Mouse (Mus musculus): ENCODE results near the gene Stat1. TPM values are rescaled to one million over a fixed set of nuclear protein-coding genes. Genes with fewer than 3 reads are reported as not detected.

Gene Stat1
- polyA plus RNA-seq, 1 experiment from 2014 or later: 25.1 TPM

- 0 out of 2 replicates have a peak overlapping the region, but pooled peaks have one; percentile 28 for H3K27ac ChIP-seq
- peaks cover 4% of the 10 kb centered on the region; the same call in 1 of the 2 replicates for H3K36me3 ChIP-seq
- H3K4me3 ChIP-seq (replicated peaks): no peak overlapping the region
- peaks cover 10% of the 10 kb centered on the region; the same call in 1 of the 2 replicates for H3K4me1 ChIP-seq
- H3K27me3 ChIP-seq (replicated peaks): no peaks in the 10 kb centered on the region
- H3K9ac ChIP-seq: no peak overlapping the region
- H3K4me2 ChIP-seq: no peak overlapping the region
- no peaks in the 10 kb centered on the region for H3K9me3 ChIP-seq
- WGBS: 24% methylated on average over 11 of the region's 11 CpGs
- peak; percentile 61; the same call in 1 of the 2 replicates for ATAC-seq (ENCODE audit: insufficient read depth, low FRiP score, low read depth)
Observed at GRCm38 (mm10) chr1:52150676-52151075, 31.4 kb downstream of the Stat1 start.

GRCm38 (mm10) chr1:52151166-52151565 is 31.9 kb downstream of the Stat1 start:
- H3K4me1 ChIP-seq: peaks cover 10% of the 10 kb centered on the region; the same call in 1 of the 2 replicates
- no peaks in the 10 kb centered on the region for H3K27me3 ChIP-seq (replicated peaks)
- H3K36me3 ChIP-seq: peaks cover 4% of the 10 kb centered on the region; the same call in 1 of the 2 replicates
- H3K4me3 ChIP-seq (replicated peaks): no peak overlapping the region
- H3K27ac ChIP-seq: 0 out of 2 replicates have a peak overlapping the region, but pooled peaks have one; percentile 28
- WGBS: 94% methylated on average over 5 of the region's 5 CpGs
- no peak overlapping the region for H3K9ac ChIP-seq
- no peaks in the 10 kb centered on the region for H3K9me3 ChIP-seq
- no peak overlapping the region for H3K4me2 ChIP-seq
- no peak for ATAC-seq (ENCODE audit: insufficient read depth, low FRiP score, low read depth)

DNA sequence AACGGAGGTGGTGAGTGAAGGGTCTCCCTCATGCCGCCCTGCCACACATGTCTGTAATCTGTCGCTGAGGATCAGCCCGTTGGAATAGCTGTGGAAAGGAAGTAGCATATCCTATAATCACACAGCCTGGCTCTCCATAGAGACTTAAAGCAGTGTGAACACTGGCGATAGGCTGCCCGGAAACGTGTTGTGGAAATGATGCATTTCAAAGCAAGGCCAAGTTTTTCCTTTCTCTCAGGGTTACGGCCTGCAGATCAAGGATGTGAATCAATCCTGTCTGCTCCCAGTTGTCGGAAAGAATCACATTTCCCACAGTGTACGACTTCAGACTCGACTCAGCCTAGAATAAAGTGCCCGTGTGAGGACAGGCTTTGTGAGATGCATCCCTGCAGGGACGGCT is 33.1 kb downstream of the Stat1 start:
- H3K9me3 ChIP-seq: no peaks in the 10 kb centered on the region
- 74% methylated on average over 13 of the region's 13 CpGs for WGBS
- no peak for ATAC-seq (ENCODE audit: insufficient read depth, low FRiP score, low read depth)
- no peak overlapping the region for H3K27ac ChIP-seq
- H3K4me3 ChIP-seq (replicated peaks): no peak overlapping the region
- peaks cover 10% of the 10 kb centered on the region; the same call in 1 of the 2 replicates for H3K4me1 ChIP-seq
- H3K36me3 ChIP-seq: peaks cover 4% of the 10 kb centered on the region; the same call in 1 of the 2 replicates
- no peaks in the 10 kb centered on the region for H3K27me3 ChIP-seq (replicated peaks)
- no peak overlapping the region for H3K9ac ChIP-seq
- H3K4me2 ChIP-seq: no peak overlapping the region

DNA sequence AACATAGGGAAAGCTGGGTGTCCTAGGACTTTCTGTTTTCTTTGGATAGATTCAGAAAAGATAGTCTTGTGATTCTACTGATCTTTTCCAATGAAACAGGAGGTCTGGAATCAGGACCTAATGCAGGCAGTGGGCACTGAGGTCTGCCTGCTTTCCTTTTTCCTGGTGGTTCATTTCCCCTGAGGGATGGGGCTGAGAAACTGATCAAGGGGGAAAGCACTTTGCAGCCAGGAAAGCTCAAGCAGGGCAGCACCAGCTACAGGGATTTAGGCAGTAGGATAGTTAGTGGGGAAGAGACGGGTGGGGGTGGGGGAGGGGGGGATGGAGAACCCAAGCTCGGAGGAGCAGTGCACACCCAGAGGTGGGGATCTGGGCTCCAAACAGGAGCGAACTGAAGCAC is 33.7 kb downstream of the Stat1 start:
- Histone ChIP-seq H3K27ac (no peak overlapping the region), H3K4me2 (no peak overlapping the region), H3K9me3 (no peaks in the 10 kb centered on the region), H3K4me1 (peaks cover 10% of the 10 kb centered on the region; the same call in 1 of the 2 replicates), H3K4me3 (replicated peaks) (no peak overlapping the region), H3K36me3 (peaks cover 4% of the 10 kb centered on the region; the same call in 1 of the 2 replicates), H3K9ac (no peak overlapping the region), H3K27me3 (replicated peaks) (no peaks in the 10 kb centered on the region)
- 46% methylated on average over 3 of the region's 3 CpGs for WGBS
- no peak for ATAC-seq (ENCODE audit: insufficient read depth, low FRiP score, low read depth)

DNA sequence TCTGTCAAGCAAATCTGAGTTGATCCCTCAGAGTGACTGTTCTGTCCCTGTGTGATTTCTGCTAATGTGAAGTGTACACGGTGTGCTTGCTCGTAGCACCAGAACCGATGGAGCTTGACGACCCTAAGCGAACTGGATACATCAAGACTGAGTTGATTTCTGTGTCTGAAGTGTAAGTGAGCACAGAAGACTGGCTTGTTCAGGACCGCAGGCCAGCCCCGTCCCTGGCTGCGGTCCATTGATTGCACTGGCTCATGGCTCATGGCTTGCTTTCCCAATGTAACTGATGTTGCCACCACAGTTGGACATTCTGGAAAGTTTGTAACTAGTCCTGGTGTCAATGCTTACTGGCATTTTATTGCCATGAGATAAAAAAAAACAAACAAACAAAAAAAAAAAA is 35.6 kb downstream of the Stat1 start:
- Histone ChIP-seq H3K9me3 (no peaks in the 10 kb centered on the region), H3K4me3 (replicated peaks) (no peak overlapping the region), H3K27ac (no peak overlapping the region), H3K27me3 (replicated peaks) (no peaks in the 10 kb centered on the region), H3K4me2 (no peak overlapping the region), H3K36me3 (peaks cover 4% of the 10 kb centered on the region; the same call in 1 of the 2 replicates), H3K4me1 (peaks cover 5% of the 10 kb centered on the region; the same call in 1 of the 2 replicates), H3K9ac (no peak overlapping the region)
- ATAC-seq (ENCODE audit: insufficient read depth, low FRiP score, low read depth): no peak
- WGBS: 93% methylated on average over 8 of the region's 8 CpGs

GRCm38 (mm10) chr1:52156351-52156750 is 37.1 kb downstream of the Stat1 start:
- Histone ChIP-seq H3K4me3 (replicated peaks) (no peak overlapping the region), H3K27ac (no peak overlapping the region), H3K9me3 (no peaks in the 10 kb centered on the region), H3K36me3 (no peaks in the 10 kb centered on the region; the same call in 1 of the 2 replicates), H3K4me2 (no peak overlapping the region), H3K4me1 (no peaks in the 10 kb centered on the region), H3K27me3 (replicated peaks) (no peaks in the 10 kb centered on the region), H3K9ac (no peak overlapping the region)
- 79% methylated on average over 10 of the region's 10 CpGs for WGBS
- no peak for ATAC-seq (ENCODE audit: insufficient read depth, low FRiP score, low read depth)

- H3K9ac ChIP-seq: no peak overlapping the region
- no peak overlapping the region for H3K4me3 ChIP-seq (replicated peaks)
- WGBS: 92% methylated on average over 2 of the region's 2 CpGs
- H3K36me3 ChIP-seq: no peaks in the 10 kb centered on the region
- no peak for ATAC-seq (ENCODE audit: insufficient read depth, low FRiP score, low read depth)
- H3K9me3 ChIP-seq: no peaks in the 10 kb centered on the region
- no peak overlapping the region for H3K4me2 ChIP-seq
- H3K27me3 ChIP-seq (replicated peaks): no peaks in the 10 kb centered on the region
- H3K27ac ChIP-seq: no peak overlapping the region
- H3K4me1 ChIP-seq: no peaks in the 10 kb centered on the region
Observed at GRCm38 (mm10) chr1:52158040-52158439, 38.8 kb downstream of the Stat1 start.

GRCm38 (mm10) chr1:52158490-52159381 is 39.5 kb downstream of the Stat1 start:
- no peaks in the 10 kb centered on the region for H3K9me3 ChIP-seq
- no peaks in the 10 kb centered on the region for H3K27me3 ChIP-seq (replicated peaks)
- no peak overlapping the region for H3K9ac ChIP-seq
- H3K27ac ChIP-seq: no peak overlapping the region
- no peak for ATAC-seq (ENCODE audit: insufficient read depth, low FRiP score, low read depth)
- H3K4me3 ChIP-seq (replicated peaks): no peak overlapping the region
- 65% methylated on average over 17 of the region's 17 CpGs for WGBS
- no peak overlapping the region for H3K4me2 ChIP-seq
- no peaks in the 10 kb centered on the region for H3K36me3 ChIP-seq
- no peaks in the 10 kb centered on the region for H3K4me1 ChIP-seq

DNA sequence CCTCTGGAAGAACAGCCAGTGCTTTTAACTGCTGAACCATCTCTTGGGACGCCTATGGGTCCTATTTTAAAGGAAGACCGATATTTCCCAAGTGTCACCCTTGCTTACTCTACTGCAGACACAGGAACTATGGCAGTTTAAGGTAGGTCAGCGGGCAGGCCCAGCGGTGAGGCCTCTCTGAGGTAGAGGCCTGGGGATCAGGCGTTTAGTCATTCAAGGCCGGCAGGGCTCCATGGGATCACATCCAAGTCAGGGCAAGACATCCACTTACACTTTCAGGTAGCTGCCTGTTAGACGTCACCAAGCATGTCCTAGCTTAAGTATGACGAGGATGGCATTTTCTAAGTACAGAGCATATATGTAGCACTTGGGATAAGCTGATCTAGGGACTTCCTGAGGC is 41.9 kb downstream of the Stat1 start:
- Histone ChIP-seq H3K4me2 (no peak overlapping the region), H3K9ac (no peak overlapping the region), H3K27ac (no peak overlapping the region), H3K36me3 (no peaks in the 10 kb centered on the region), H3K4me1 (no peaks in the 10 kb centered on the region), H3K4me3 (replicated peaks) (no peak overlapping the region), H3K27me3 (replicated peaks) (no peaks in the 10 kb centered on the region), H3K9me3 (no peaks in the 10 kb centered on the region)
- 87% methylated on average over 8 of the region's 8 CpGs for WGBS
- ATAC-seq (ENCODE audit: insufficient read depth, low FRiP score, low read depth): no peak

DNA sequence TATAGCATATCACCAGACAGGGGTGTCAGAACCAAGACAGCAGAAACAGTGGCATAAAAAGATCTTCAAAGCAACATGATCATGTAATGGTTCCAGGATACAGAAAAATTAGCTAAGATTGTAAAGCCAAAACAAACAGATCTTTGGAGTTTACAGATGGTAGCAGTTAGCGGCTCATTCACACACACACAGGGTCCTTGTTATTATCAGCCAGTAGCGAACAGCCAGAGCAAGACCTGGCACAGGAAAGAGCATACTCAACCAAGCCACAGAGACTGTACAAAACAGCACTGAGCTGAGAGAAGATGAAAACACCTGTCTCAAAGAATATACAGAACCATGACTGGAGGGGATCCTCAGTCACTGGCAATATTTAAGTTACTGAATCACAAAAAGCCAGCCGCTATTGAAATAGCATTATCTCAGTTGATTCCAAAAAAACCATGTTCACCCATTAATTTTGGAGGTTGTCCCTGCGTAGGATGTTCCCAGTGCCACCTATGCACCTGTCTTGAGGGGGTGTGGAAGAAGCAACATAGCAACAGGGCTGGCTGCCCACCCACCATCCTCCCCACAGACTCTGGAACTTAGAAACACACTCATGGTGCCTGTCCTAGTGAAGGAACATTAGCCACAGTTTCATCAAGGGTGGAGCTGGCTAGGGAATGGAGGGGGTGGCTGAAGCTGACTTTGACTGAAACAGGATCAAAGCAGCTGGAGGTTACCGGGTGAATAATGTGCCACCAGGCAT is 44.6 kb downstream of the Stat1 start:
- Histone ChIP-seq H3K9me3 (no peaks in the 10 kb centered on the region), H3K4me1 (0 out of 2 replicates have a peak, but pooled peaks cover 5% of the 10 kb centered on the region), H3K36me3 (no peaks in the 10 kb centered on the region), H3K4me2 (no peak overlapping the region), H3K9ac (no peak overlapping the region), H3K4me3 (replicated peaks) (no peak overlapping the region), H3K27ac (no peak overlapping the region), H3K27me3 (replicated peaks) (no peaks in the 10 kb centered on the region)
- ATAC-seq (ENCODE audit: insufficient read depth, low FRiP score, low read depth): no peak
- WGBS: 92% methylated on average over 5 of the region's 5 CpGs

DNA sequence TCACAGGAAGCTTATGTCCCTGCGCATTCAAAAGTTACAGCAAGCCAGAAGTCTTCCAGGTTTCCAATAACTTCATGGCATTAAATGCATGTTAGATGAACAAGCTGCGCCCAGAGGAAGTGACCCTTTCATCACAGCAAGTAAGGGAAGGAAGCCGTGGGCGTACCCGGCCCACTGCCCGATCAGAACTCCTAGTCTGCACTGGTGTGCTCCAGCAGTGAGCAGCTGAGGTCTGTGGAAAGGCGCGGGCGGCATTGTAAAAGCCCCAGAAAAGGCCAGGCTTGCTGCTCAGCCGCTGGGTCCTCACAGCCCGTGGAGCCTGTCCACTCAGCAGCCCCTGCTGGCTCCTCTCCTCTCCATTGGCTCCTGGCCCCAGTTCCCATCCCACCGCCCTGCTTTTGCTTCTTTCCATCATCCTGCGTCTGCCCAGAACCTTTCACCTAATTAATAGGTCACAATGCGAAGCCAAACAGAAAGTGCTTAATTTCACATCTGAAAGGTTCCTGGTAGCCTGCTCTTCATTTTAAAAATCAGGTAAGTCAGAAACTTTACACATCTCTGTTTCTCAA is 47.5 kb downstream of the Stat1 start:
- 0 out of 2 replicates have a peak, but pooled peaks cover 5% of the 10 kb centered on the region for H3K4me1 ChIP-seq
- no peaks in the 10 kb centered on the region for H3K27me3 ChIP-seq (replicated peaks)
- no peak overlapping the region for H3K9ac ChIP-seq
- 74% methylated on average over 14 of the region's 14 CpGs for WGBS
- 0 out of 2 replicates have a peak overlapping the region, but pooled peaks have one; percentile 16 for H3K4me2 ChIP-seq
- ATAC-seq (ENCODE audit: insufficient read depth, low FRiP score, low read depth): no peak
- H3K4me3 ChIP-seq (replicated peaks): no peak overlapping the region
- H3K36me3 ChIP-seq: no peaks in the 10 kb centered on the region
- H3K27ac ChIP-seq: no peak overlapping the region
- H3K9me3 ChIP-seq: no peaks in the 10 kb centered on the region
